Mouse (Mus musculus) limb, embryonic 12.5 days (tissue): ENCODE measurements around the gene Maff. TPM values are rescaled to one million over a fixed set of nuclear protein-coding genes. Genes with fewer than 3 reads are reported as not detected.

Experiments
- ATAC-seq: fragments of 200-750 bp; cut with Nextera tagmentation; 2 replicates; pipeline ENCODE4 v1.8.0; 2017; ENCODE audit warnings: low read depth, moderate TSS enrichment; ENCODE audit not compliant: insufficient number of reproducible peaks, insufficient read depth, low FRiP score, low TSS enrichment
- H3K27ac ChIP-seq: fragments of 300-500 bp; sonication (generic); 2 replicates; pipeline ENCODE4 v1.5.1; 2016; ENCODE audit warnings: mild to moderate bottlenecking, moderate library complexity
- H3K27me3 ChIP-seq: fragments of 300-500 bp; sonication (generic); 2 replicates; pipeline ENCODE4 v1.6.1; 2016; ENCODE audit warnings: mild to moderate bottlenecking, moderate library complexity
- H3K36me3 ChIP-seq: fragments of 300-500 bp; sonication (generic); 2 replicates; pipeline ENCODE4 v1.6.1; 2016; ENCODE audit warnings: mild to moderate bottlenecking, moderate library complexity
- H3K4me1 ChIP-seq: fragments of 300-500 bp; sonication (generic); replicated peaks from 2 replicates; pipeline ENCODE4 v1.6.1; 2016
- H3K4me2 ChIP-seq: fragments of 300-500 bp; sonication (generic); 2 replicates; pipeline ENCODE4 v1.6.1; 2016; ENCODE audit warnings: mild to moderate bottlenecking, moderate library complexity
- H3K4me3 ChIP-seq: fragments of 300-500 bp; sonication (generic); replicated peaks from 2 replicates; pipeline ENCODE4 v1.5.1; 2016; ENCODE audit warnings: mild to moderate bottlenecking
- H3K9ac ChIP-seq: fragments of 300-500 bp; sonication (generic); replicated peaks from 2 replicates; pipeline ENCODE4 v1.6.1; 2016; ENCODE audit warnings: mild to moderate bottlenecking, moderate library complexity
- H3K9me3 ChIP-seq: fragments of 300-500 bp; sonication (generic); 2 replicates; pipeline ENCODE4 v1.6.1; 2016; ENCODE audit warnings: mild to moderate bottlenecking, moderate library complexity
- WGBS: fragments of 180-500 bp; shearing (Covaris S2); methylation state at CpG from one replicate; pipeline ENCODE4 v1.1.7; 2016; 5-methylcytosine and 5-hydroxymethylcytosine counted together
- polyA plus RNA-seq: library from polyadenylated mRNA; unstranded; fragments of >200 nt; fragmentation: Nextera tagmentation; extraction: Ambion mirVana; gene quantifications from 2 replicates; pipeline ENCODE4 v1.2.1, GENCODE M21; 2016

The Maff gene
- polyA plus RNA-seq, 1 experiment from 2014 or later, result 2.0 TPM

DNA sequence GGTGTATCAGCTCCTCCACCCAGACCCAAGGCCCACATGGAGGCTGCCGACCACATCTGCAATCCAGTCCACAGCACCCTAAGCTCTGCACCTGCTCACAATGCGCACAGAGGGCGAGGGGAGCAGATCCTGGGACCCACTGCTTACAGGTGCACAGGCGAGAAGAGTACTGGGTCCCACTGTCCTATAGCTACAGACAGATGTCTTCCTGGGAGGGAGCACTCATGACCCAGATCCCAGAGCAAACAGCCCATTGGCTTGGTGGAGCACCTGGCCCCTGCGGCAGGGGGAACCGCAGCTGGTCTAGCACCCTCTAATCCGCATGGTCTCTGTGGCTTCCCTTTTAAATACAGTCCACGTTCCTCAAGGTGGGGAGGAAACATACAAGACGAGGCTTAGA is 35.2 kb downstream of the Maff start:
- no peak for ATAC-seq
- Histone ChIP-seq H3K4me2 (no peak overlapping the region), H3K27ac (no peak overlapping the region), H3K9me3 (no peaks in the 10 kb centered on the region), H3K36me3 (peaks cover 29% of the 10 kb centered on the region), H3K4me3 (no peak overlapping the region), H3K4me1 (0 out of 2 replicates have a peak, but pooled peaks cover 4% of the 10 kb centered on the region), H3K27me3 (no peaks in the 10 kb centered on the region), H3K9ac (0 out of 2 replicates have a peak overlapping the region, but pooled peaks have one; percentile 4)
- WGBS, result 85% methylated on average over 9 of the region's 9 CpGs

DNA sequence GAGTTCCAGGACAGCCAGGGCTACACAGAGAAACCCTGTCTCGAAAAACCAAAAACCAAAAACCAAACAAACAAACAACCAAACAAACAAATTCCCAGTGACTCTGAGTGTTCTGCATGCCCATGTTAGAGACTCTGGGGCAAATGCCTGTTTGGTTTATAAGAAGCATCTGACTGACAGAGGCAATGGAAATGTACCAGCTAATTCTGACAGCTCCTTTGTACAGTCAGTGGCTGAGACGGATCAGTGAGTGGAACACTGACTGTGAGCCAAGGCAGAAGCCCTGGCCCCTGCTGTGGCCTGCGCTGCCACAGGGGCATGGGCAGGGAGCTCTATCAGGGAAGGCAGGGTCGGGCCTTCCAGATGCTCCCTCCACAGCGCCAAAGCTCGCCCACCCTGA is 40.7 kb downstream of the Maff start:
- Histone ChIP-seq H3K27me3 (no peaks in the 10 kb centered on the region), H3K9me3 (no peaks in the 10 kb centered on the region), H3K4me1 (peaks cover 31% of the 10 kb centered on the region), H3K27ac (no peak overlapping the region), H3K4me2 (no peak overlapping the region), H3K36me3 (peaks cover 19% of the 10 kb centered on the region; the same call in 1 of the 2 replicates), H3K9ac (no peak overlapping the region), H3K4me3 (no peak overlapping the region)
- 80% methylated on average over 6 of the region's 6 CpGs for WGBS
- ATAC-seq, result no peak

DNA sequence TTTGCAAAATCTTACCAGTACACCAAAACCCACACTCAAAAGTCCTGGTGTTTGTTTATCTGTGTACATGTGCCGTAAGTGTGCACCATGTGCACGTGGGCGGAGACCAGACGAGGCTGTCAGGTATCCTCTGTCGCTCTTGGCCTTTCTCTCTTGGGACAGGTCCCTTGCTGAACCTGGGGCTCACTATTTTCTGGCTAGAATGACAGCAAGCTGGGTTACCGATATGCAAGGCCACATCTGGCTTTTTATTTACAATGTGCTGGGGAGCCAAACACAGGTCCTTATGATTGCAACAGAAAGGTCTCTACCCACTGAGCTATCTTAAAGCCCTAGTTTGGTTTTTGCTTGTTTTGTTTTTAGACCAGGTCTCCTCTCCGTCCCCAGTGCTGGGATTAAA is 41.2 kb downstream of the Maff start:
- H3K27ac ChIP-seq, result no peak overlapping the region
- 87% methylated on average over 7 of the region's 7 CpGs for WGBS
- no peak for ATAC-seq

DNA sequence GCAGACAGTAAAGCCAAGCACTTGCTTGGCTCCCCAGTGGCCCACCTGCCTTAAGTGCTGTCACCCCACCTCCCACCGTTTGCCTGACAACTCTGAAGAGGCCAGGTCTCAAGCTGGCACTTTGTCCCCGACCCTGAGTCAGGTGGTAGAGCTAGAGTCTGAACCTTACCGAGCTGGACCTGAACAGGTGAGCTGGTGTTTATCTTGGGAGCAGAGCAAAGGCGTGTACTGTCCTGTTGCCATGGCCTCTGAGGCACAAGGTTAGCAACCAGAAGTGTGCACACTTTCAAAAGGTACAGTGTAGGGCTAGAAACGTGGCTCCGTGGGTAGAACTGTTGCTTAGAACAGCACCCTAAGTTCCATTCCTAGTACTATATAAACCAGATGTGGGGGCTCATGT is 41.8 kb downstream of the Maff start:
- Histone ChIP-seq H3K4me3 (no peak overlapping the region), H3K9me3 (no peaks in the 10 kb centered on the region), H3K27me3 (no peaks in the 10 kb centered on the region), H3K9ac (no peak overlapping the region), H3K4me1 (peaks cover 42% of the 10 kb centered on the region), H3K36me3 (peaks cover 19% of the 10 kb centered on the region; the same call in 1 of the 2 replicates), H3K4me2 (no peak overlapping the region), H3K27ac (no peak overlapping the region)
- WGBS, result 67% methylated on average over 6 of the region's 6 CpGs
- ATAC-seq, result no peak

More for the DNA sequence above, 41.2 kb downstream of the Maff start:
- no peak overlapping the region for H3K4me3 ChIP-seq
- no peaks in the 10 kb centered on the region for H3K27me3 ChIP-seq
- peaks cover 36% of the 10 kb centered on the region for H3K4me1 ChIP-seq
- H3K9me3 ChIP-seq, result no peaks in the 10 kb centered on the region
- no peak overlapping the region for H3K9ac ChIP-seq
- H3K36me3 ChIP-seq, result peaks cover 19% of the 10 kb centered on the region; the same call in 1 of the 2 replicates
- no peak overlapping the region for H3K4me2 ChIP-seq

DNA sequence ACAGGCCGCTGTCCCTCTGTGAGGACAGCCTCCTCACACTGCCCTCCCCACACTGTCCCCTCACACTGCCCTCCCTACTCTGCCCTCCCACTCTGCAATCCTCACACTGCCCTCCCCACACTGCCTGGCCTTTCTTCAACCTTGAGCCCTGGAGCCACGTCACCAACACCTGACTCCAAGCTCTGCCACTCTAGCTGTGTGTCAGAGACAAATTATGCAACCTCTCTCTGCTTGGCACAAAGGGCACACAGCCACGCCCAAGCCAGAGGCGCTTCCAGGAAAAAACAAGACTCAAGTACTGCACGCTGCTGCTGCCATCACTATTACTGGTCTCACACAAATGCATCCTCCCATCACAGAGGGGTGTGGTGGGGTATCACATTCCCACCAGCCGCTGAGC is 44.0 kb downstream of the Maff start:
- H3K9me3 ChIP-seq, result no peaks in the 10 kb centered on the region
- H3K4me3 ChIP-seq, result no peak overlapping the region
- no peak overlapping the region for H3K9ac ChIP-seq
- H3K27ac ChIP-seq, result no peak overlapping the region
- H3K4me2 ChIP-seq, result no peak overlapping the region
- peaks cover 12% of the 10 kb centered on the region; the same call in 1 of the 2 replicates for H3K36me3 ChIP-seq
- 87% methylated on average over 6 of the region's 6 CpGs for WGBS
- no peaks in the 10 kb centered on the region for H3K27me3 ChIP-seq
- ATAC-seq, result no peak
- H3K4me1 ChIP-seq, result peaks cover 64% of the 10 kb centered on the region

DNA sequence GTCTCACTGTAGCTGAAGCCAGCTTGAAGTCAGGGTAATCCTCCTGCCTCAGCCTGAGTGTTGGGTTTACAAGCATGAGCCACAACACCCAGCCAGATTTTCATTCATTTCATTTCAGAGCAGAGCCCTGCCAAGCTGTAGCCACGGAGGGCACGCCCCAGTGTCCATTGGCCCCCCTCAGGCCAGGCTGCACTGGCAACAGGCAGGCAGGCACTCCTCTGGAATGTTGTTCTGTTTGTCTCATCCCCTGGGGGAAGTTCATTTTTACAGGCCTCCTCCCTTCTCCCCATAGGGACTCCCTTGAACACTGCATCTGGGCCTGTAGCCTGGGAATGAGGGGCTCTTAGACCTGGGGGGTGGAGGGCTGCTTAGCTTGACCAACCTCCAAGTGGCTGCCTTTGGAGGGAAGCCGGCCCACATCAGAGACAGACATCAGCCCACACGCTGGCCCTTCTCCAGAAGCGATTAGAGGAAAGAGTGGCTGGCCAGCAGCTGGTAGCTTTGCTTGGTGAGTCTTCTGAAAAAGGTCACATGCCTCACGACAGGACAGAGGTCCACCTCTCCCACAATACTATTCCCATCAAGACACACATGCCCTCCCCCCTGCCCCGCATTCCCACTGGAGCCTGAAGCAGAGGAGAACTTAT is 45.1 kb downstream of the Maff start:
- no peak overlapping the region for H3K4me3 ChIP-seq
- no peak overlapping the region for H3K9ac ChIP-seq
- H3K27ac ChIP-seq, result 0 out of 2 replicates have a peak overlapping the region, but pooled peaks have one; percentile 14
- H3K36me3 ChIP-seq, result peaks cover 21% of the 10 kb centered on the region; the same call in 1 of the 2 replicates
- H3K27me3 ChIP-seq, result no peaks in the 10 kb centered on the region
- WGBS, result 47% methylated on average over 7 of the region's 7 CpGs
- no peak for ATAC-seq
- H3K4me1 ChIP-seq, result peaks cover 64% of the 10 kb centered on the region
- no peaks in the 10 kb centered on the region for H3K9me3 ChIP-seq
- H3K4me2 ChIP-seq, result no peak overlapping the region

DNA sequence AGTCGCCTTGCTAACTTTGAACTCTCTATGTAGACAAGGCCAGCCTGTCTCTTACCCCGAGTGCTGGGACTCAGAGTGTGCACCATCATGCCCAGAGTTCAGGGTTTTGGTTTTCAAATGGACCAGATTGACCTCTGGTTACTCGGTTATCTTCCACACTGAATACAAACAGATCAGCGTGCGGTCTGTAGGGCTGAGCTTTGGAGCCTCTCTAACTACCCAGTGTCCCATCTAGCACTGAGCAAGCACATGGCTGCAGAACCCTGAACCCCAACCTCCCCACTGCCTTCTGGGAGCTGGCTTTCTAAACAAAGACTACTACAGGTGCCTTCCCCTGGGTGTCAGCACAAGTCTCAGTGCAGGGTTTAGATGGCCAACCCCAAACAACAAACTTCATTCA is 46.1 kb downstream of the Maff start:
- Histone ChIP-seq H3K36me3 (peaks cover 25% of the 10 kb centered on the region; the same call in 1 of the 2 replicates), H3K27ac (no peak overlapping the region), H3K4me1 (peaks cover 64% of the 10 kb centered on the region), H3K4me2 (no peak overlapping the region), H3K4me3 (no peak overlapping the region), H3K27me3 (no peaks in the 10 kb centered on the region), H3K9me3 (no peaks in the 10 kb centered on the region), H3K9ac (no peak overlapping the region)
- ATAC-seq, result no peak
- 89% methylated on average over 5 of the region's 5 CpGs for WGBS

DNA sequence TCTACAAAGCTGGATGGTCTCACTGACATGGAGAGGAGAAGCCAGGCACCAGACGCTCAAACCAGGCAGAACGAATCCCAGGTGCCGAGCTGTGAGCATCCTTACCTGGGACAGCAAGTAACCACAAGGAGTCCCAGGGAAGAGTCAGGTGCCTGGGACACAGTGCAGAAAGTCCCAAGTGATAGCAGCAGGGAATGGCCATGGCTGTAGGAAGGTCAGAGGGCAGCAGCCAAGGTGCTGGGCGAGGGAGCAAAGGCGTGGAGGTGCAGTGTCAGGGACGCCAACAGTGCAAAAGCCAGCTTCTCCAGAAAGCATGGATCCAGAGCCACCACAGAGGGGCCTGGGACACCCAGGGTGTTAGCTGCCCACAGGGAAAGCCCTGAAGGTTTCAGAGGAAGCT is 46.7 kb downstream of the Maff start:
- Histone ChIP-seq H3K9me3 (no peaks in the 10 kb centered on the region), H3K27me3 (no peaks in the 10 kb centered on the region), H3K4me1 (peaks cover 61% of the 10 kb centered on the region), H3K4me2 (no peak overlapping the region), H3K27ac (0 out of 2 replicates have a peak overlapping the region, but pooled peaks have one; percentile 20), H3K4me3 (no peak overlapping the region), H3K9ac (no peak overlapping the region), H3K36me3 (peaks cover 27% of the 10 kb centered on the region; the same call in 1 of the 2 replicates)
- no peak for ATAC-seq
- WGBS, result 72% methylated on average over 6 of the region's 6 CpGs

DNA sequence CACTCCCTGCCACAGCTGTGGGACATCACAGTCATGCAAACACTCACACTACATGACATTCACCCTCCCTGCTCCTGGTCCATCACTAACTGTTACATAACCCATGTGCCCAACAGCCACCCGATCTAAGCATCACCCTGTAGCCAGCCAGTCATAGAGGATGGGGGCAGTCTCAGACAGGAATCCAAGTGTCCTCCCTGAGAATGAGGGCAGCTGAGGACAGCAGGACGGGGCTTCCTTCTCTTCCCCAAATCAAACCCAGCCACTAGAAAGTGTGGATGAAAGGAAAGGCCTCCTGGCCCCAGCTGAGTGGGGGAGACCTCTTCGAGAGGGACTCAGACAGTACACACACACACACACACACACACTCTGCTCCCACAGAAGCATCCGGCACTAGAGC is 48.4 kb downstream of the Maff start:
- H3K9me3 ChIP-seq, result no peaks in the 10 kb centered on the region
- no peak overlapping the region for H3K27ac ChIP-seq

DNA sequence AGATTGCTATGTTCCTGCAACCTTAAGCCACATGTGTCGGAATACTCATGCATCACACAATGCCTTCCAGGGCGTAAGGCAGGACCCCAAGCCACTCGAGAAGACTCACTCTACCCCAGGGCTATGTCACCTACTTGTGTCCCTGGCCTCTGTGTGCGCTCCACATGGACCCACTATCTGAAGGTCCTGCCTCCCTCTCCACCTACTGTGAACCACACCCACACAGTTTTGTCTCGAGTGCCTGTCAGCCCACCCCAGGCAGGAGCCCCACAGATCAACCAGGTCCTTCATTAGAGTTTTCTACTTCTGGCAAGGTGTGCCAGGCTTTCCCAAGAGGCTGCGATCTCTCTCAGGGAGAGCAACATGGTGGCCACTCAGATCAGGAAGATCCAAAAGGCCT is 48.9 kb downstream of the Maff start:
- no peak overlapping the region for H3K27ac ChIP-seq
- no peak overlapping the region for H3K4me2 ChIP-seq
- no peak overlapping the region for H3K4me3 ChIP-seq
- H3K36me3 ChIP-seq, result peaks cover 30% of the 10 kb centered on the region; the same call in 1 of the 2 replicates
- ATAC-seq, result no peak
- no peaks in the 10 kb centered on the region for H3K9me3 ChIP-seq
- no peaks in the 10 kb centered on the region for H3K27me3 ChIP-seq
- peaks cover 56% of the 10 kb centered on the region for H3K4me1 ChIP-seq
- H3K9ac ChIP-seq, result no peak overlapping the region
- 81% methylated on average over 6 of the region's 6 CpGs for WGBS

More for the DNA sequence above, 48.4 kb downstream of the Maff start:
- H3K36me3 ChIP-seq, result peaks cover 30% of the 10 kb centered on the region; the same call in 1 of the 2 replicates
- ATAC-seq, result no peak
- no peaks in the 10 kb centered on the region for H3K27me3 ChIP-seq
- no peak overlapping the region for H3K4me2 ChIP-seq
- WGBS, result 68% methylated on average over 4 of the region's 4 CpGs
- H3K4me3 ChIP-seq, result no peak overlapping the region
- H3K9ac ChIP-seq, result no peak overlapping the region
- H3K4me1 ChIP-seq, result peaks cover 56% of the 10 kb centered on the region

DNA sequence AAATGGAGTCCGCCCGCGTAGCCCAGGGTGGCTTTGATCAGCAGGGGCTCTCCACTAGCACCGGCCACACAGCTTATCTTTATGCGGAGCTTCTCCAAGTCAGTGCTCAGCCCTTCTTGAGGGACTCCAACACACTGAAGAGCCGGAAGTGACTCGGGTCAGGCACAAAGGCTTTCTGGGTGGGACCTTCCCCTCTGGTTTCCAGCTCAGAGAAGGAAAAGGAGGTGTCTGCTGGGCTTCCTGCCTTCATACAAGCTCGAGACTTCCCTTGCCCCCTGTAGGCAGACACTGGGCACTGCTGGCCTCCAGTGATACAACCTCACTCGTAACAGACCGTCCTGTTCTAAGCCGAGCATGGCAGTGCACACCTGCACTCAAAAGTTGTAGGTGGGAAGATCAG is 50.3 kb downstream of the Maff start:
- Histone ChIP-seq H3K4me2 (no peak overlapping the region), H3K9me3 (no peaks in the 10 kb centered on the region), H3K36me3 (peaks cover 25% of the 10 kb centered on the region; the same call in 1 of the 2 replicates), H3K4me3 (no peak overlapping the region; the same call in 1 of the 2 replicates), H3K9ac (no peak overlapping the region), H3K27ac (no peak overlapping the region), H3K4me1 (peaks cover 63% of the 10 kb centered on the region), H3K27me3 (no peaks in the 10 kb centered on the region)
- no peak for ATAC-seq
- 88% methylated on average over 11 of the region's 11 CpGs for WGBS
